Mouse (Mus musculus) bone marrow, adult 2 months (tissue): ENCODE results near the gene Gadl1.

Source experiments
- CTCF ChIP-seq: fragments of 200-500 bp; IDR thresholded peaks from 2 replicates; pipeline ENCODE4 v1.5.1; 2011; ENCODE audit warnings: low read length, control low read depth; ENCODE audit not compliant: control insufficient read depth, insufficient read depth
- POLR2A ChIP-seq: fragments of 200-500 bp; IDR thresholded peaks from 2 replicates; pipeline ENCODE4 v1.6.1; 2011; ENCODE audit warnings: low read depth, mild to moderate bottlenecking, control low read depth, low read length, borderline replicate concordance; ENCODE audit not compliant: control insufficient read depth

DNA sequence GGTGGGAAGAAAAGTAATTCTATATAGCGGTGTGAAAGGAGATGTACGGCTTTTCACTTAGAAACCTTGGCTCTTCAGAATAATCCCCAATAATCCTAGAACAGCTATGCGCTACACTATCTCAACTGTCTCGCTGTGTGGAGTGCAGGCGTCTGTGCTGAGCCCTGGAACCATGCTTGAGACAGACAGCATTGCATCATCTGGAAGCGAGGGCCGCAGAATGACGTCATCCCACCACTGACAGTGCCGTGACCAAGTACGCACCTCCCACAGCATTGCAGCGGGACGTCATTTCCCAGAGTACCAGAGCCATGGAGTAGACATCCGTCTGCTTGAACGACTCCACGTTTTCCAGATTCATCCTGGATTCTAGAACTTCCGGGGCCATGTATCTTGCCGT lies 195.5 kb downstream of the Gadl1 start:
- no peak for TF ChIP-seq CTCF
- no peak for TF ChIP-seq POLR2A
